Mouse (Mus musculus): ENCODE data around the gene Map1a.

DNA sequence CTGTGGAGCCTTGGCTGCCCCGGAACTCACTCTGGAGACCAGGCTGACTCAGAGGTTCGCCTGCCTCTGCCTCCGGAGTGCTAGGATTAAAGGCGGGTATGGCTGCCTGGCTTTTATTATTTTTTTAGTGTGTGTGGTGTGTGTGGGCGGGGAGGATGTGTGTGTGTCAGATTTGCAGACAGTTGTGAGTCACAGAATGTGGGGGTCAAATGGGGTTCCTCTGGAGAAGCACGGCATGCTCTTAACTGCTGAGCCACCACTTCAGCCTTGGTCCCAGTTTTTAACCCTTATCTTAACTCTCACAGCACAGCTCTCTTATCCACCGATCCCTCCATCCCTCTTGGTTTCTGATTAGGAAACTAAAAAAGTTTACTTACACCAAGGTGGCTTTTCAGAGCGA, 26.9 kb downstream of the Map1a start:
- TF ChIP-seq CTCF (IDR thresholded peaks at IDR 0.05; ENCODE audit: control insufficient read depth, insufficient read depth, insufficient read length), result no peak
- TF ChIP-seq USF1 (IDR thresholded peaks at IDR 0.05; ENCODE audit: low read depth), result no peak
- TF ChIP-seq MAX (IDR thresholded peaks at IDR 0.05), result no peak
- TF ChIP-seq CEBPB (IDR thresholded peaks at IDR 0.05; ENCODE audit: low read depth), result no peak
- TF ChIP-seq FOSL1 (IDR thresholded peaks at IDR 0.05; ENCODE audit: insufficient read depth, low read length, poor library complexity, severe bottlenecking), result no peak
- TF ChIP-seq MYOG (IDR thresholded peaks at IDR 0.05; ENCODE audit: control insufficient read depth, extremely low read depth, insufficient read length), result no peak
- no peak for TF ChIP-seq MYOD1 (IDR thresholded peaks at IDR 0.05; ENCODE audit: control insufficient read depth, insufficient read length, low read depth)

Data from C2C12 (cell line).